In genomic region chr17:73823121-73824021, GRCm38 (mm10) we compare ENCODE assay signal across 13 mouse cellular contexts. TPM values are rescaled to one million over a fixed set of nuclear protein-coding genes. Genes with fewer than 3 reads are reported as not detected.
A peak's percentile ranks its signal among the peaks of the same experiment; 100 is the strongest.
DNase-seq lines count a peak whose midpoint lies in the region; ATAC-seq and TF ChIP-seq lines count a peak whose summit lies in the region.
"Had no signal": no experiment of that assay in that cellular context is flagged by ENCODE, and none has a peak within 500 bp of the region (broad histone marks: within the 10 kb centered on the region; RNA-seq: fewer than 3 reads in every experiment).

No protein-coding gene starts in this region.

- no peak for DNase-seq in layer of hippocampus, adult 2 months (ENCODE audit: low spot score in 2 of 2)
- DNase-seq in layer of hippocampus, adult 11-12 months (ENCODE audit: low spot score), result no peak
- DNase-seq in embryonic facial prominence, embryonic 10.5 days (ENCODE audit: low spot score), result peak; percentile 27
- no peak for DNase-seq in ovary, postnatal 36 days (ENCODE audit: low spot score)
- no peak for DNase-seq in MN1 (ENCODE audit: low spot score)
- no peak for DNase-seq in urinary bladder, postnatal 10 days (ENCODE audit: low spot score)
- DNase-seq: embryo, embryonic 11 days; kidney, adult 11 months; lung, embryonic 14.5 days had no signal

- H3K36me3 ChIP-seq in embryonic facial prominence, embryonic 10.5 days (replicated peaks), result peaks cover 17% of the 10 kb centered on the region
- H3K36me3 ChIP-seq in forebrain, embryonic 15.5 days, result 0 out of 2 replicates have a peak, but pooled peaks cover 11% of the 10 kb centered on the region
- peaks cover 19% of the 10 kb centered on the region for H3K36me3 ChIP-seq in neural tube, embryonic 15.5 days

- peak overlapping the region; percentile 80 for H3K27ac ChIP-seq in layer of hippocampus, adult 2 months
- peak overlapping the region; percentile 20; the same call in 1 of the 2 replicates for H3K27ac ChIP-seq in embryonic facial prominence, embryonic 10.5 days (replicated peaks)
- H3K27ac ChIP-seq in forebrain, embryonic 15.5 days (replicated peaks), result no peak overlapping the region
- no peak overlapping the region for H3K27ac ChIP-seq in neural tube, embryonic 15.5 days (replicated peaks)
- H3K27ac ChIP-seq: limb, embryonic 12.5 days had no signal

- WGBS in embryonic facial prominence, embryonic 10.5 days, result 64% methylated on average over 17 of the region's 17 CpGs
- 61% methylated on average over 17 of the region's 17 CpGs for WGBS in forebrain, embryonic 15.5 days
- WGBS in neural tube, embryonic 15.5 days, result 68% methylated on average over 17 of the region's 17 CpGs

- H3K4me3 ChIP-seq in layer of hippocampus, adult 2 months, result no peak overlapping the region
- no peak overlapping the region for H3K4me3 ChIP-seq in embryonic facial prominence, embryonic 10.5 days
- no peak overlapping the region for H3K4me3 ChIP-seq in forebrain, embryonic 15.5 days
- H3K4me3 ChIP-seq in neural tube, embryonic 15.5 days (replicated peaks), result no peak overlapping the region
- H3K4me3 ChIP-seq: limb, embryonic 12.5 days had no signal

- no peak overlapping the region for H3K4me2 ChIP-seq in forebrain, embryonic 15.5 days (replicated peaks)
- H3K4me2 ChIP-seq in neural tube, embryonic 15.5 days, result no peak overlapping the region
- H3K4me2 ChIP-seq: heart, embryonic 11.5 days; limb, embryonic 12.5 days; lung, embryonic 14.5 days had no signal

- peak; percentile 54 for ATAC-seq in forebrain, embryonic 15.5 days (replicated peaks)
- ATAC-seq in neural tube, embryonic 15.5 days (ENCODE audit: low FRiP score), result 0 out of 2 replicates have a peak, but pooled peaks have one; percentile 47

- H3K27me3 ChIP-seq in embryonic facial prominence, embryonic 10.5 days (replicated peaks; ENCODE audit: low read depth, poor library complexity, severe bottlenecking), result no peaks in the 10 kb centered on the region
- no peaks in the 10 kb centered on the region for H3K27me3 ChIP-seq in forebrain, embryonic 15.5 days
- no peaks in the 10 kb centered on the region for H3K27me3 ChIP-seq in neural tube, embryonic 15.5 days (replicated peaks)
- H3K27me3 ChIP-seq: limb, embryonic 12.5 days had no signal

- H3K9ac ChIP-seq in forebrain, embryonic 15.5 days (replicated peaks), result no peak overlapping the region
- no peak overlapping the region for H3K9ac ChIP-seq in neural tube, embryonic 15.5 days (replicated peaks)
- H3K9ac ChIP-seq: limb, embryonic 12.5 days; lung, embryonic 14.5 days had no signal

- peak; percentile 35 for TF ChIP-seq CTCF in layer of hippocampus, adult 2 months (conservative IDR thresholded peaks at IDR 0.05)

- H3K4me1 ChIP-seq in embryonic facial prominence, embryonic 10.5 days, result peaks cover 20% of the 10 kb centered on the region
- H3K4me1 ChIP-seq in forebrain, embryonic 15.5 days, result peaks cover 4% of the 10 kb centered on the region
- H3K4me1 ChIP-seq in neural tube, embryonic 15.5 days, result peaks cover 6% of the 10 kb centered on the region

- H3K9me3 ChIP-seq in embryonic facial prominence, embryonic 10.5 days, result no peaks in the 10 kb centered on the region
- H3K9me3 ChIP-seq in forebrain, embryonic 15.5 days, result no peaks in the 10 kb centered on the region
- H3K9me3 ChIP-seq in neural tube, embryonic 15.5 days (replicated peaks), result no peaks in the 10 kb centered on the region
- H3K9me3 ChIP-seq: limb, embryonic 12.5 days had no signal

RNA-seq across cellular contexts. Expression of gene Ehd3, which starts 19.4 kb away (rescaled TPM):
- 100 to 1,000 TPM; 147 to 150 TPM for total RNA-seq in layer of hippocampus, adult 2 months (2021)
- 8.9 and 9.6 TPM in 2 replicates for polyA plus RNA-seq in embryonic facial prominence, embryonic 10.5 days (2016; fragmentation: Nextera tagmentation; extraction: Ambion mirVana)
- 11.3 and 11.5 TPM in 2 replicates for polyA plus RNA-seq in forebrain, embryonic 15.5 days (2015; fragmentation: Nextera tagmentation; extraction: Ambion mirVana)
- polyA plus RNA-seq in neural tube, embryonic 15.5 days (2015; fragmentation: Nextera tagmentation; extraction: Ambion mirVana), result 24.4 and 24.5 TPM in 2 replicates

Comparison
In these comparisons a context has a peak if more than half of its experiments do, and no peak if none do; other contexts are left out.
1. H3K27ac ChIP-seq: peak in layer of hippocampus, adult 2 months (single experiment) and embryonic facial prominence, embryonic 10.5 days (single experiment); none in forebrain, embryonic 15.5 days (single experiment) and neural tube, embryonic 15.5 days (single experiment).